Mouse (Mus musculus): ENCODE data around the gene Nr2f2.

The Nr2f2 gene

GRCm38 (mm10) chr7:70366808-70367095 lies 217 bp upstream of the Nr2f2 start:
- no peak for DNase-seq (ENCODE audit: low read depth, low spot score)

DNA sequence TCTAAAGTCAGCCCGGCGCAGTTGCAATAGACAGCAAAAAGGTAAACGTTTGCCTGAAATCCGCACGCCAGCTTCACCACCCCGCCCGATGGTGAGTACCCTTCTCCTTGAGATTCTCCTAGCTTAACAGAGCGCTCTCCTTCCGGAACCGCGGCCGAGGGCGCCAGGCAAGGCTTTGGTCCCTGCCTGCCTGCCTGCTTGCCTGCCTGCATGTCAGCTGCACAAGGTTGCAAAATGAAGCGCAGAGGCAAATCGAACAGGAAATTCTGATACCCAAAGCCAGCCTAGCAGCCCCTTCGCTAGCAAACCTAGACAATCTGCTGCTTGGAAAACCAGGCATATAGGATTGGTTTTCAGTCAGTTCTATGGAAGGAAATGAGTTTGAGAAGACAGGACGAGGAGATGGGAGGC lies 1.1 kb downstream of the Nr2f2 start:
- DNase-seq (ENCODE audit: low read depth, low spot score): no peak

DNA sequence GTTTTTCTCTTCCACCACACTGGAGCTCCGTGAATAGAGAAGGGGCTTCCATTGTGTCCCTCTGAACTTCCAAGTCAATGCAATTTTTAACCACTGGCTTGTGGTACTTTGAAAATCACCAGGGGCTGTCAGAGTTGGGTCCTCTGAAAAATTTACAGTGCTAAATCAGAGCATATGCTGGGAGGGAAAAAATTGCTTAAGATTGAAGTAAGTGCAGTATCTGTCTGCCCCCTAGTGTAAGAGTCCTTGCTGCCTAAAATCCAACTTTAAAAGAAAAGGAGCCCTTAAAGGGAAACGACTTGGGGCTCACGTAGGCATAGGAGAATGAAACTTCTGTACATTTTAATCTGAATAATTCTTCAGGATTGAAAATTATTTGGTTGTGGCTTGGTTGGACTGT lies 1.7 kb downstream of the Nr2f2 start:
- no peak for DNase-seq (ENCODE audit: low read depth, low spot score)

- no peak for DNase-seq (ENCODE audit: low read depth, low spot score)
Measured at GRCm38 (mm10) chr7:70363351-70363750, 3.2 kb downstream of the Nr2f2 start.

DNA sequence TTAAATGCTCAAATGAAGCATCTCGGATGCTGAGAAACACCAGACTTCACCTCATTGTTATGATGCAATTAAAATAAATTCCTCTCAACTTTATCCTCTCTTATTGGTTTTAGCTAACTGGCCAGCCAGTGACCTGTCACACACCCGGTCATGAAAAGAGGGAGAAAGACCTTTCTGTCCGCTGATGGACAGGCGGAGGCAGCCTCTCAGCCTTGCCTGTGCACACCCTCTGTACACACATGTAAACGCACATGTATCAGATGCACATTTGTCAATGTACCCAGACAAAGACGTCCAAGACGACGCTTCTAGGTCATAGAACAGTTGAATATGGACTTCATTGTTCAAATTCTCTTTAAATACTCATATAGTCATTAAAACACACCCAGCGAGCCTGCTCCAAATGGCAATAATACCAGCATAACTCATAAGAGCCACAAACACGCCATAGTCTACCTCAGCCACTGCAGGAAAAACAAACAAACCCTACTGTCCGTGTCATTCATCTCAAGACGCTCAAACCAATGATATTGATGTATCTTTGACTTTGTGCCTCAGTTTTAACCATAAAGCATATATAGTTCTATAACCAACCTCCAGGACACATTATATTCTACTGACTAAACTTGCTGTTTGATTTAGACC lies 3.9 kb downstream of the Nr2f2 start:
- DNase-seq (ENCODE audit: low read depth, low spot score): no peak

DNA sequence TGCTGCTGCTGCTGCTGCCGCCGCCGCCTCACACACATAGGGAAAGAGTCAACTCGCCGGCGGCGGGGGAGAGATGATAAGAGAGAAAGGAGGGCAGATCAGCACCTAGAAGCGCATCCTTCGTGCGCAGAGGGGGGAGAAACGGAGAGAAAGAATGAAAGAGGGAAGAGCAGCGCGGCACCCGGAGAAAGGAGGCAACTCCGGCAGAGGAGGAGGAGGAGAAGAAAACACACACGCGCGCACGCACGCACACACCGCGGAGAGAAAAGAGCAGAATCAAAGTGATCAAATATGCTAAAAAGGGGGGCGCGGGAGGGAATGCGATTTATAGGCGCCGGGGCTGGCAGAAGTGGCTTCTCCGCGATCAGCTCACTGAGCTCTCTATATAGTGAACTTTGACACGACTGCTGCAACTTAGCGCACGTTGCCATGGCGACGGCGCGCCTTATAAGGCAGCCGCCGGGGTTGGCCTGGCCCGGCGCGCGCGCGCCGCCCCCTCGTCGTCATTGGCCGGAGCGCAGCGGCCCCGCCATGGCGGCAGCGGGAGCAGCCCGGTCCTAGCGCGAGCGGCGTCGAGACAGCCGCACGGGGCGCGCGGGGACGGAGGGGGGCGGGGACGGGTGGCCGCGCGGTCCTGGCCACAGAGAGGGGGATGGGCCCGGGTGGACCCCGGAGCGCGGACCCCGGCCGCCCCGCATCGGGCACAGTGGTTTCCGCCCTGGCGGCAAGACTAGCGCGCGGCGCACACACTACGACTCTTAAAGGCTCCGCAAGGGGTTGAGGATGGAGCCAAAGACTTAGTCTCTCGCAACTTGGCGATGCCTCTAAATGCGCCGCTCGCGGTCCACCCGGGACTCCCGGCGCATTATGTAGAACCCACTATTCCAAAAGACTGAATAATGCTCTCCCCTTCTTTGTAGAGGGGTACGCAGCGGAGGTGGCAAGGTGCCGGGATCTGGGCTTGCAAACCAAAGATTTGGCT lies 4.9 kb downstream of the Nr2f2 start:
- DNase-seq (ENCODE audit: low read depth, low spot score): peak; percentile 98

- DNase-seq (ENCODE audit: low read depth, low spot score): no peak
Measured at GRCm38 (mm10) chr7:70360611-70361382, 5.7 kb downstream of the Nr2f2 start.

GRCm38 (mm10) chr7:70359791-70360581 lies 6.5 kb downstream of the Nr2f2 start:
- no peak for DNase-seq (ENCODE audit: low read depth, low spot score)

DNA sequence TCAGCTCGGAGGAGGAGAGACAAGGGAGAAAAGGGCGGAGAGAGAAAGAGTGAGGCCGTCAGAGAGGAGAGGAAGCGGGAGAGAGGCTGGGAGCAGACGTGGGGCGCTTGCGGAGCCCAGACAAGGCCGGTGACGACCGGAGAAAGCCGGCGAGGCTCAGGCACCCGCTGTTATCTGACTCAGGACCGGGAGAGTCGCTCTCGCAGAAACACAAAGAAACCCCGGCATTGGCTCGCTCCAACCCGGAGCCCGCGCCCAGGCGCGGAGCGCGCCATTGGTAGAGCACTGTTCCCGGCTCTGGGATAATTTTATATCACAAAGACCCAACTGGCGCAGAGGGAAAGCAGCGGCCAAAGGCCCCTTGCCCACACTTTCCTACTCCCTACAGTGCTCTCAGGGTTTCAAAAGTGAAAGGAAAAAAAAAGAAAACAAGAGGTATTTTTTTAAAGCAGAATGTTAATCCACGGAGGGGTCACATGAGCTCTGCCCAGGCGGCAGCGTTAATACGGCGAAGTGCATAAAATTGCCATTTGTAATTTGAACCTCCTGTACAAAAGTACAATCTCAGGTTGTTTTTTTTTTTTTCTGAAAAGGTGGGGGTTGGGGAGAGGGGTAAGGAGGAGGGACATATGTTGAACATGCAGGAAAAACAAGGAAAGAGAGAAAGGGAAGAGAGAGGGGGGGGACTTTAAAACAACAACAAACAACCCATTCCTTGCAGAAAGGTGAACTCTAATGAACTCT lies 7.5 kb downstream of the Nr2f2 start:
- DNase-seq (ENCODE audit: low read depth, low spot score): no peak

DNA sequence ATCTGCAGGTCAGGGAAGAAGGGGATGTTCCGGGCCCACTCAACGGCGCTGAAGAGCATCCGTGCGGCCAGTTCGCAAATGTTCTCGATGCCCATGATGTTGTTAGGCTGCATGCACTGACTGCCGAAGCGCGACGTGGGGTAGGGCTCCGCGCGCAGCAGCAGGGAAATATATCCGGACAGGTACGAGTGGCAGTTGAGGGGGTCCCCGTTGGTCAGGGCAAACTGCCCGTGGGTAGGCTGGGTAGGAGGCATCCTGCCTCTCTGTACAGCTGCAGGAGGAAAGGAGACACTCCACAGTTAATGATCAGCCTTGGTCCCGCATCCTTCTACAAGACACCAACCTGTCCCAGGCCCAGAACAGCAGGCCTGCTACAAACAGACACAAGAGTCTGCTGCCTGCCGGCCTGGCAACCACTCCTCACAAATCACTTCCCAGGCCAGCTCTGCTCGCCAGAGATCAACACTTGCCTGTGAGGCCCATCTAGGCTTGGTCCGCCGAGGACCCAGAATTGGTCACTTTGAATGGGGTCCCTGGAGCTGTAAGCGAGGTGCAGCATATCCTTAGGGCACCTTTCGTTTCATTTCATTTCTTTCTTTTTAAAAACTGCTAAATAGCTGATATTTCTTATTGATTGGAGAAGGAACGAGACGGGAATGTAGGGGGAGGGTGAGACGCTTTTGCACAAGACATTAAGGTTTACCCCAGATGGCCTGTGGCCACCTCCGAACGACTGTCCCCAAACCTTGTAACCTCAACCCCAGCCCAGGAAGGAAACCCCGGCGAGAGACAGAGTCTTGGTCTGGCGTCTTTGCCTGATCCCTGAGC lies 8.3 kb downstream of the Nr2f2 start:
- no peak for DNase-seq (ENCODE audit: low read depth, low spot score)

- no peak for DNase-seq (ENCODE audit: low read depth, low spot score)
Measured at GRCm38 (mm10) chr7:70357516-70358019, 9.0 kb downstream of the Nr2f2 start.

DNA sequence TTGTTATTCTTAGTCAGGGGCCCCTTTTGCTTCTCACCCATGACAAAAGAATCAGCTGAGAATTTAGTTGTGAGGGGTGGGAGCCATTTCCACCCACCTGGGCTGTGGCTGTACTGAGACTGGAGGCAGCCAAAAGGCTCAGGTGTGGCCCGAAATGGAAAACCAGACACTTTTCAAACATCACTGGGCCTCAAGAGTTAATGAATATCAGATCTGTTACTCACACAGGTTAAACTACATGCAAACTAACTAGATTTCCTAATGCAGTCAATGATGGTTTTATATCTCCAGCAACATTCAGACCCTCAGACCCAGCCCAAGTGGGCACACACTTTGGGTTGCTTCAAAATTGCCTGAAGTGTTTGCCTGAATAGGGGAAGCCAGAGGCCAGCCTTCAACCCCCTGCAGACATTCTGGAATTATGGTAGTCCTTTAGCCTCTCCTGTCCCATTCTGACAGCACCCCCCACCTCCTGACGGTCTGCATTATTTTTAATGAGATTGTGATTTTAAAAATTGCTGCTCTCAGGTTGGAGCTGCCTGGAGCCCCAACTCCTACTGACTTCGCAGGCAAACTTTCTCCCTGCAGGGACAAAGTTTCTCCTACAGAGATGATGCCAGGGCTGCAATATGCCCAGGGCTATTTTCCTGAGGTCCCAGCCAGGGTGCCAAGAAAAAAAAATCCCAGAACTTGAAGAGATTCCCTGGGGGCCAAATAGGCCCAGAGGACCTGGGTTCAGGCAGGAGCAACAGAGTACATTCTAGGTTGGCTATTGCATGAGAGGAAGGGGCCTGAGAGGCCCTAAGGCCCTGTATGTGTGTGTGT lies 9.6 kb downstream of the Nr2f2 start:
- no peak for DNase-seq (ENCODE audit: low read depth, low spot score)

DNA sequence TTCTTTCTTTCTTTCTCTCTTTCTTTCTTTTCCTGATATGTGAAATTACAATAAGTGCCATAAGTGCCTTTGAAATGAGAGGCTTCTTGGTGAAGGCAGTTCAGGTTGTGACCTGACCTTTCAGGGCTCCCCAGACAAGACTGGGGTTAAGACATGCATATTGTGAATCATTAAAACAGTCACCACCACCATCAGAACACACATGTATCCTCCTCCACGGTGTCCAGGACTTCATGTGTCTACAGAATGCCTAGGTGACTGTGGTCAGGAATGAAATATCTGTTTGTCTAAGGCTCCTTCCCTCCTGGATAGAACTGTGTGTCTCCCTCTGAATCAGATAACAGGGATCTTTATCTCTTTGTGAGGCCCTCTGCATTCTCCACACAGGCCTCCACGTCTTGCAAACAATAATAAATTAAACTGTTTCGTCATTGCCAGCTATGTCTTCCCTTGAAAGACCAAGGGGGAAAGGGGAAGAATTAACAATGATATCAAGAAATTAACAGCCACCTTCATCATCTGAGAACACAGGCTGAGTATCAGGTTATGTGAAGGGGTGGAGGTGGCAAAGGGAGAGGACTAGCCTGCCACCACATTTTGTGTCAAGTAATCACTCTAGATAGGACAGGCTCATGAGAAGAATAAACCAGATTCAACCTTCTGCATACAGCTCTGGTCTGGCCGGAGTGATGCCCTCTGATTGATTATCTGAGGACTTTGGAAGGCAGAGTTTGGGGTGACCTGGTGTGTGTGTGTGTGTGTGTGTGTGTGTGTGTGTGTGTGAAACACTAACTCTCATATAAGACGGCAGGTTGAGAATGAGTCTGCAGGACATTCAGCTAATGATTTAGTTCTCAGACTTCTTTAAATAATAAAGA lies 10.6 kb downstream of the Nr2f2 start:
- no peak for DNase-seq (ENCODE audit: low read depth, low spot score)

DNA sequence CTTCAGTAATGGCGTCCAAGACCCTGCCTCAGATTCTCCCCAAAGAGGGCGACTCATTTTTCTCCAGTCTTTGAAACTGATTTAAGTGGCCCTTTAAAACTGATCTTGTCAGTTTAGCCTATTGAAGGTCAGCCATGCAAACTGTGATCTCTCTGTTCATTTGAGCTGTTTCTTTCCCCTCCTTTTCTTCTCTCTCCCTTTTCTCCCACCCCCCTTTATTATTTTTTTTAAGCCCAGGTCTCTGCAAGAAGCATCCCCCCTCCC lies 11.2 kb downstream of the Nr2f2 start:
- no peak for DNase-seq (ENCODE audit: low read depth, low spot score)

- no peak for DNase-seq (ENCODE audit: low read depth, low spot score)
Measured at GRCm38 (mm10) chr7:70354606-70355356, 11.8 kb downstream of the Nr2f2 start.

GRCm38 (mm10) chr7:70353151-70353550 lies 13.4 kb downstream of the Nr2f2 start:
- DNase-seq (ENCODE audit: low read depth, low spot score): no peak

DNA sequence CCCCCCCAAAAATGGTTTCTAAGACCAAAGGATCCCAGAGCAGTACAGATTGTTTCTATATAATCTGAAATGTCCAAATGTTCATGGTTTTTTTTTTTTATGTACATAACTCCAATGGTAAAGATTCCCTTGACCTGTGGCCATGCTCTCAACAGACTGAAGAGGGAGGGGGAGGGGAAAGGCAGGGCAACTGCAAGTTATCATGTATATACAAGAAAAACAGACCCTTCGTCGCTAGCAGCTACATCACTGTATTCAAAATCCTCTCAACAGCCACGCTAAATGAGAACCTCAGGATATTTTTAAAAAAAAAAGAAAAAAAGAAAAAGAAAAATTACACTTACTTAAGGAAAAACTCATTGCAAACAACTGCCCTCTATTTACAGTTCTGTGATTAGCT lies 13.9 kb downstream of the Nr2f2 start:
- DNase-seq (ENCODE audit: low read depth, low spot score): no peak

All from skeletal muscle tissue, adult 2 months (tissue).